16 mouse cellular contexts compared by ENCODE assay signal in genomic region chr3:96698993-96699690, GRCm38 (mm10). TPM values are rescaled to one million over a fixed set of nuclear protein-coding genes. Genes with fewer than 3 reads are reported as not detected.
DNase-seq lines count a peak whose midpoint lies in the region; ATAC-seq lines count a peak whose summit lies in the region.
"Had no signal": no experiment of that assay in that cellular context is flagged by ENCODE, and none has a peak within 500 bp of the region (broad histone marks: within the 10 kb centered on the region; RNA-seq: fewer than 3 reads in every experiment).

No protein-coding gene starts in this region.

- peaks cover 45% of the 10 kb centered on the region for H3K36me3 ChIP-seq in kidney, embryonic 16.5 days (ENCODE audit: insufficient read depth, low read length)

- H3K4me3 ChIP-seq in kidney, embryonic 16.5 days (ENCODE audit: low read length): no peak overlapping the region
- H3K4me3 ChIP-seq: erythroblast, embryonic 14.5 days had no signal

- no peaks in the 10 kb centered on the region for H3K27me3 ChIP-seq in kidney, embryonic 16.5 days (ENCODE audit: insufficient read depth, low read length)

- no peaks in the 10 kb centered on the region for H3K9me3 ChIP-seq in kidney, embryonic 16.5 days (ENCODE audit: low read length)
- H3K9me3 ChIP-seq: G1E had no signal

- 31% methylated on average over 19 of the region's 19 CpGs for WGBS in kidney, embryonic 16.5 days

- peak; percentile 48 to 54 for DNase-seq in cerebellum, postnatal 10 days
- no peak for DNase-seq in cerebellum, adult 9-11 months
- no peak for DNase-seq in kidney, adult 18-20 months
- DNase-seq in right cerebral cortex, adult 18-20 months: peak; percentile 65
- DNase-seq in right cerebral cortex, postnatal 10 days (ENCODE audit: low spot score in 2 of 2): no peak
- no peak for DNase-seq in thymus, postnatal 36 days
- DNase-seq: heart, postnatal 10 days; lung, adult 18-20 months; right cerebral cortex, postnatal 4 days had no signal

- H3K4me2 ChIP-seq in kidney, embryonic 16.5 days (replicated peaks; ENCODE audit: low read depth, low read length): no peak overlapping the region

- H3K4me1 ChIP-seq in kidney, embryonic 16.5 days (ENCODE audit: insufficient read depth, low read length): peaks cover 25% of the 10 kb centered on the region

- no peak for ATAC-seq in kidney, embryonic 16.5 days (ENCODE audit: low FRiP score, low TSS enrichment)
- ATAC-seq in erythroblast, adult 5-6 weeks (replicated peaks; ENCODE audit: low FRiP score, poor library complexity, severe bottlenecking): no peak
- ATAC-seq: inflammation-experienced regulatory T-cells, adult 6 months had no signal

- H3K9ac ChIP-seq in kidney, embryonic 16.5 days (replicated peaks; ENCODE audit: low read length): peak overlapping the region; percentile 44; the same call in 1 of the 2 replicates

- H3K27ac ChIP-seq in kidney, embryonic 16.5 days (ENCODE audit: low read length): no peak overlapping the region
- H3K27ac ChIP-seq: macrophage had no signal

RNA-seq across cellular contexts. Expression of gene Pias3, which starts 3.0 kb away (rescaled TPM):
- polyA plus RNA-seq in kidney, embryonic 16.5 days (2015; fragmentation: Nextera tagmentation; extraction: Ambion mirVana): 62.1 and 72.3 TPM in 2 replicates
- total RNA-seq in erythroblast, adult 5-6 weeks (2015; ENCODE audit: low replicate concordance): 3.8 and 11.0 TPM in 2 replicates
- 2.2 and 3.2 TPM in 2 replicates for total RNA-seq in erythroblast, adult 5-6 weeks (2017; ENCODE audit: low replicate concordance)

RNA-seq across cellular contexts. Expression of gene Nudt17, which starts 9.2 kb away (rescaled TPM):
- 12.0 and 12.2 TPM in 2 replicates for polyA plus RNA-seq in kidney, embryonic 16.5 days (2015; fragmentation: Nextera tagmentation; extraction: Ambion mirVana)
- total RNA-seq in erythroblast, adult 5-6 weeks (2015; ENCODE audit: low replicate concordance): not detected in 2 replicates
- not detected in 2 replicates for total RNA-seq in erythroblast, adult 5-6 weeks (2017; ENCODE audit: low replicate concordance)

RNA-seq across cellular contexts. Expression of gene Polr3c, which starts 28.3 kb away (rescaled TPM):
- polyA plus RNA-seq in kidney, embryonic 16.5 days (2015; fragmentation: Nextera tagmentation; extraction: Ambion mirVana): 44.5 and 45.3 TPM in 2 replicates
- 11.3 and 15.9 TPM in 2 replicates for total RNA-seq in erythroblast, adult 5-6 weeks (2015; ENCODE audit: low replicate concordance)
- 12.8 and 13.7 TPM in 2 replicates for total RNA-seq in erythroblast, adult 5-6 weeks (2017; ENCODE audit: low replicate concordance)

RNA-seq across cellular contexts. Expression of gene Rnf115, which starts 28.3 kb away (rescaled TPM):
- polyA plus RNA-seq in kidney, embryonic 16.5 days (2015; fragmentation: Nextera tagmentation; extraction: Ambion mirVana): 56.6 and 57.3 TPM in 2 replicates
- 33.4 and 41.6 TPM in 2 replicates for total RNA-seq in erythroblast, adult 5-6 weeks (2015; ENCODE audit: low replicate concordance)
- 32.6 and 38.3 TPM in 2 replicates for total RNA-seq in erythroblast, adult 5-6 weeks (2017; ENCODE audit: low replicate concordance)

RNA-seq across cellular contexts. Expression of gene Ankrd35, which starts 29.2 kb away (rescaled TPM):
- polyA plus RNA-seq in kidney, embryonic 16.5 days (2015; fragmentation: Nextera tagmentation; extraction: Ambion mirVana): 1.2 and 1.6 TPM in 2 replicates
- total RNA-seq in erythroblast, adult 5-6 weeks (2015; ENCODE audit: low replicate concordance): not detected in 2 replicates
- not detected in 2 replicates for total RNA-seq in erythroblast, adult 5-6 weeks (2017; ENCODE audit: low replicate concordance)
- total RNA-seq: G1E; granulocyte monocyte progenitor cell, adult 5-6 weeks had no signal
- polyA plus RNA-seq: erythroblast, embryonic 14.5 days; G1E had no signal

Comparison
In these comparisons a context has a peak if more than half of its experiments do, and no peak if none do; other contexts are left out.
1. DNase-seq: peak in cerebellum, postnatal 10 days (2 of 2) and right cerebral cortex, adult 18-20 months (single experiment); none in cerebellum, adult 9-11 months (single experiment), kidney, adult 18-20 months (single experiment), right cerebral cortex, postnatal 10 days (0 of 2) and thymus, postnatal 36 days (0 of 2).